Comparison of ENCODE assay signal across 8 mouse cellular contexts in the genomic region with DNA sequence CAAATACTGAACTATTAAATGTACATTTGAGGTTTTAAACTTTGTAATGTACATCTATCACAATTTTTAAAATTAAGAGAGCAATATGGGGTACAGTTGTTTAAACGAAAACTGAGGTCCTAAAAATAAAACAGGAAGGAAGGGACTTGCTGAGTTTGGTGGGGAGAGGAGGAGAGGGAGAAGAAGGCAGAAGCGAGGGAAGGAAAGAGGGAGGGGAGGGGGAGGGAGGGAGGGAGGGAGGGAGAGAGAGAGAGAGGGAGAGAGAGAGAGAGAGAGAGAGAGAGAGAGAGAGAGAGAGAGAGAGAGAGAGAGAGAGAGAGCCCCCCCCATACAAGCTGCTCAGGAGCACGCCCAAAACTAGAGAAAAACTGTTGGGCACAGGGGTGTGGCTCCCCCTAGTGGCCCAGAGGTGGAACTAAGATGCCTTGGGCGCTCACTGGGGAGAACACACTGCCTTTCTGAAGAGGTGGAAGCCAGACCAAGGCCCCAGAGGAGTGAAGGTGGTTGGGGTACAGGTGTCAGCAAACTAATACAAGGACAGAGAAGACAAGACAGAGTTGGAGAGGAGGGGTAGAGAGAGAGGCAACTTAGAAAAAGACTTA. TPM values are rescaled to one million over a fixed set of nuclear protein-coding genes. Genes with fewer than 3 reads are reported as not detected.
A peak's percentile ranks its signal among the peaks of the same experiment; 100 is the strongest.
DNase-seq lines count a peak whose midpoint lies in the region; TF ChIP-seq lines count a peak whose summit lies in the region.

No protein-coding gene starts in this region.

- no peak for TF ChIP-seq POLR2A in embryonic fibroblast, embryonic 13.5 days (IDR thresholded peaks at IDR 0.05; ENCODE audit: low read depth, low read length)

- H3K27ac ChIP-seq in embryonic fibroblast, embryonic 13.5 days (ENCODE audit: insufficient read depth, low read length) = no peak overlapping the region

- DNase-seq in adrenal gland, adult 18-20 months (ENCODE audit: low spot score in 2 of 2) = peak; percentile 27 to 40
- no peak for DNase-seq in adrenal gland, postnatal 4 days (ENCODE audit: low spot score in 2 of 2)
- DNase-seq in urinary bladder, adult 18-20 months (ENCODE audit: low spot score in 2 of 2) = peak; percentile 35 to 39
- DNase-seq in urinary bladder, postnatal 10 days (ENCODE audit: low spot score) = no peak
- DNase-seq in kidney, postnatal 36 days = peak; percentile 24 to 55
- DNase-seq in lung, postnatal 25 days (ENCODE audit: low spot score) = peak; percentile 7
- peak; percentile 30 for DNase-seq in skeletal muscle tissue, adult 2 months (ENCODE audit: low read depth, low spot score)

- H3K4me1 ChIP-seq in embryonic fibroblast, embryonic 13.5 days (ENCODE audit: control insufficient read depth, insufficient read depth, low read length) = no peaks in the 10 kb centered on the region

- H3K4me3 ChIP-seq in embryonic fibroblast, embryonic 13.5 days (ENCODE audit: insufficient read depth, low read length) = no peak overlapping the region

- TF ChIP-seq CTCF in embryonic fibroblast, embryonic 13.5 days (IDR thresholded peaks at IDR 0.05; ENCODE audit: borderline replicate concordance, insufficient read depth, low read length) = peak; percentile 47

RNA-seq across cellular contexts. Expression of gene Trim58, which starts 3.8 kb away (rescaled TPM):
- total RNA-seq in adrenal gland, adult 18-20 months (2021) = not detected
- total RNA-seq in adrenal gland, postnatal 4 days (2021) = 1 to 10 TPM in 1 of 2 experiments, under 1 TPM in 1; 0.90 to 1.8 TPM
- not detected in 2 replicates for polyA plus RNA-seq in embryonic fibroblast, embryonic 13.5 days (2011; ENCODE audit: insufficient read length, low read depth, missing spikeins)

RNA-seq across cellular contexts. Expression of gene Olfr323, which starts 6.2 kb away (rescaled TPM):
- total RNA-seq in adrenal gland, adult 18-20 months (2021) = not detected
- total RNA-seq in adrenal gland, postnatal 4 days (2021) = not detected
- not detected in 2 replicates for polyA plus RNA-seq in embryonic fibroblast, embryonic 13.5 days (2011; ENCODE audit: insufficient read length, low read depth, missing spikeins)

RNA-seq across cellular contexts. Expression of gene 2210407C18Rik, which starts 20.6 kb away (rescaled TPM):
- total RNA-seq in adrenal gland, adult 18-20 months (2021) = not detected
- not detected for total RNA-seq in adrenal gland, postnatal 4 days (2021)
- polyA plus RNA-seq in embryonic fibroblast, embryonic 13.5 days (2011; ENCODE audit: insufficient read length, low read depth, missing spikeins) = not detected in 2 replicates

RNA-seq across cellular contexts. Expression of gene Olfr322, which starts 22.1 kb away (rescaled TPM):
- not detected for total RNA-seq in adrenal gland, adult 18-20 months (2021)
- not detected for total RNA-seq in adrenal gland, postnatal 4 days (2021)
- not detected in 2 replicates for polyA plus RNA-seq in embryonic fibroblast, embryonic 13.5 days (2011; ENCODE audit: insufficient read length, low read depth, missing spikeins)

RNA-seq across cellular contexts. Expression of gene Olfr324, which starts 41.6 kb away (rescaled TPM):
- not detected for total RNA-seq in adrenal gland, adult 18-20 months (2021)
- not detected for total RNA-seq in adrenal gland, postnatal 4 days (2021)
- polyA plus RNA-seq in embryonic fibroblast, embryonic 13.5 days (2011; ENCODE audit: insufficient read length, low read depth, missing spikeins) = not detected in 2 replicates

Comparison
In these comparisons a context has a peak if more than half of its experiments do, and no peak if none do; other contexts are left out.
1. DNase-seq: peak in adrenal gland, adult 18-20 months (2 of 2), urinary bladder, adult 18-20 months (2 of 2), kidney, postnatal 36 days (2 of 2), lung, postnatal 25 days (single experiment) and skeletal muscle tissue, adult 2 months (single experiment); none in adrenal gland, postnatal 4 days (0 of 2) and urinary bladder, postnatal 10 days (single experiment).